Mouse (Mus musculus): Measurements from ENCODE around the gene Rreb1. TPM values are rescaled to one million over a fixed set of nuclear protein-coding genes. Genes with fewer than 3 reads are reported as not detected.

Gene Rreb1
- polyA plus RNA-seq, 1 experiment: 6.0 TPM

- Histone ChIP-seq H3K79me3 (ENCODE audit: low read depth) (peaks cover 84% of the 10 kb centered on the region), H3K79me2 (ENCODE audit: control insufficient read depth, insufficient read depth) (peaks cover 98% of the 10 kb centered on the region), H3K4me3 (ENCODE audit: insufficient read depth, poor library complexity, severe bottlenecking) (no peak overlapping the region), H3K36me3 (ENCODE audit: control insufficient read depth, insufficient read depth) (no peaks in the 10 kb centered on the region), H3ac (ENCODE audit: control insufficient read depth, insufficient read length, low read depth) (no peak overlapping the region), H3K27me3 (ENCODE audit: control insufficient read depth, insufficient read depth, insufficient read length) (no peaks in the 10 kb centered on the region)
- TF ChIP-seq MYOG (IDR thresholded peaks at IDR 0.05; ENCODE audit: control insufficient read depth, extremely low read depth, insufficient read length) (no peak), MYOD1 (IDR thresholded peaks at IDR 0.05; ENCODE audit: control insufficient read depth, insufficient read length, low read depth) (no peak), USF1 (IDR thresholded peaks at IDR 0.05; ENCODE audit: low read depth) (no peak), FOSL1 (IDR thresholded peaks at IDR 0.05; ENCODE audit: insufficient read depth, low read length, poor library complexity, severe bottlenecking) (no peak), CTCF (IDR thresholded peaks at IDR 0.05; ENCODE audit: control insufficient read depth, insufficient read depth, insufficient read length) (no peak), CEBPB (IDR thresholded peaks at IDR 0.05; ENCODE audit: low read depth) (no peak), MAX (IDR thresholded peaks at IDR 0.05) (no peak)
These were observed 67.4 kb downstream of the Rreb1 start for GRCm38 (mm10) chr13:37845641-37846040.

- peaks cover 98% of the 10 kb centered on the region for H3K79me2 ChIP-seq (ENCODE audit: control insufficient read depth, insufficient read depth)
- no peak for TF ChIP-seq CTCF (IDR thresholded peaks at IDR 0.05; ENCODE audit: control insufficient read depth, insufficient read depth, insufficient read length)
- no peak for TF ChIP-seq FOSL1 (IDR thresholded peaks at IDR 0.05; ENCODE audit: insufficient read depth, low read length, poor library complexity, severe bottlenecking)
- TF ChIP-seq USF1 (IDR thresholded peaks at IDR 0.05; ENCODE audit: low read depth): no peak
- TF ChIP-seq CEBPB (IDR thresholded peaks at IDR 0.05; ENCODE audit: low read depth): no peak
- no peak for TF ChIP-seq MYOD1 (IDR thresholded peaks at IDR 0.05; ENCODE audit: control insufficient read depth, insufficient read length, low read depth)
- TF ChIP-seq MAX (IDR thresholded peaks at IDR 0.05): no peak
- no peak for TF ChIP-seq MYOG (IDR thresholded peaks at IDR 0.05; ENCODE audit: control insufficient read depth, extremely low read depth, insufficient read length)
- H3K79me3 ChIP-seq (ENCODE audit: low read depth): peaks cover 82% of the 10 kb centered on the region
- H3K27me3 ChIP-seq (ENCODE audit: control insufficient read depth, insufficient read depth, insufficient read length): no peaks in the 10 kb centered on the region
- no peak overlapping the region for H3K4me3 ChIP-seq (ENCODE audit: insufficient read depth, poor library complexity, severe bottlenecking)
- H3ac ChIP-seq (ENCODE audit: control insufficient read depth, insufficient read length, low read depth): no peak overlapping the region
- H3K36me3 ChIP-seq (ENCODE audit: control insufficient read depth, insufficient read depth): no peaks in the 10 kb centered on the region
These were observed 68.3 kb downstream of the Rreb1 start for GRCm38 (mm10) chr13:37846507-37846906.

DNA sequence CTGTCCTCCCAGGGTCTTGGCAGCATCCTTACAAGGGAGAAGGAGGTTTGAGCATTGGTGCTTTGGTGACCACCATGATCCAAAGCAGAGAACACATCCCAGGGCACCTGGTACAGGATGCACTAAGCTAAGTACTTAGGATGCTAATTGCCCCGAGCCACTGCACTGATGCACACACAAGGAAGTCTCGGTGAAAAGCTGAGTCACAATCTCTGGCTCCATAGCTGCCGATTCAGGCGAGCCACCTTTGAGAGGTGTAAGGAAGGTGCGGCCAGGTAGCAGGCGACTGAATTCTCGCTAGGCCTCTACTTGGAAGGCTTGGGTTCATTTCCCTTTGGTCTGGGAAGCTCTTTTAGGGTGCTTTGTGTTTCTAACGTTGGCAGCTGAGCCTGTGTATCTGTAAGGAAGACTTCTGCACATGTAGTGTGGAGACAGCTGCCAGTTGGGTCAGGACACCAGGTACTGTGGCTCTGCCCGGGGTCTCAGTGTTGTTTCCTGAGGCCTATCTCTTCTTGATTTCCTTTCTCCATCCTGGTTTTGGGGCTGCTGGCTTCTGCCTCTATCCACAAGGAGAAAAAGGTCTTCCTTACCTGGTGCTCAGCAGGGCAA, 68.9 kb downstream of the Rreb1 start:
- H3K27me3 ChIP-seq (ENCODE audit: control insufficient read depth, insufficient read depth, insufficient read length): no peaks in the 10 kb centered on the region
- TF ChIP-seq CEBPB (IDR thresholded peaks at IDR 0.05; ENCODE audit: low read depth) (no peak), CTCF (IDR thresholded peaks at IDR 0.05; ENCODE audit: control insufficient read depth, insufficient read depth, insufficient read length) (no peak), MYOD1 (IDR thresholded peaks at IDR 0.05; ENCODE audit: control insufficient read depth, insufficient read length, low read depth) (no peak), MYOG (IDR thresholded peaks at IDR 0.05; ENCODE audit: control insufficient read depth, extremely low read depth, insufficient read length) (no peak), FOSL1 (IDR thresholded peaks at IDR 0.05; ENCODE audit: insufficient read depth, low read length, poor library complexity, severe bottlenecking) (no peak), USF1 (IDR thresholded peaks at IDR 0.05; ENCODE audit: low read depth) (no peak), MAX (IDR thresholded peaks at IDR 0.05) (no peak)

GRCm38 (mm10) chr13:37847601-37848358, 69.6 kb downstream of the Rreb1 start:
- no peaks in the 10 kb centered on the region for H3K36me3 ChIP-seq (ENCODE audit: control insufficient read depth, insufficient read depth)
- TF ChIP-seq FOSL1 (IDR thresholded peaks at IDR 0.05; ENCODE audit: insufficient read depth, low read length, poor library complexity, severe bottlenecking) (no peak), USF1 (IDR thresholded peaks at IDR 0.05; ENCODE audit: low read depth) (no peak), MYOG (IDR thresholded peaks at IDR 0.05; ENCODE audit: control insufficient read depth, extremely low read depth, insufficient read length) (no peak), CTCF (IDR thresholded peaks at IDR 0.05; ENCODE audit: control insufficient read depth, insufficient read depth, insufficient read length) (no peak), MYOD1 (IDR thresholded peaks at IDR 0.05; ENCODE audit: control insufficient read depth, insufficient read length, low read depth) (no peak), CEBPB (IDR thresholded peaks at IDR 0.05; ENCODE audit: low read depth) (no peak), MAX (IDR thresholded peaks at IDR 0.05) (no peak)
- peaks cover 98% of the 10 kb centered on the region for H3K79me2 ChIP-seq (ENCODE audit: control insufficient read depth, insufficient read depth)
- H3K27me3 ChIP-seq (ENCODE audit: control insufficient read depth, insufficient read depth, insufficient read length): no peaks in the 10 kb centered on the region
- H3ac ChIP-seq (ENCODE audit: control insufficient read depth, insufficient read length, low read depth): no peak overlapping the region
- H3K4me3 ChIP-seq (ENCODE audit: insufficient read depth, poor library complexity, severe bottlenecking): no peak overlapping the region
- peaks cover 77% of the 10 kb centered on the region for H3K79me3 ChIP-seq (ENCODE audit: low read depth)

More for the DNA sequence above, 68.9 kb downstream of the Rreb1 start:
- Histone ChIP-seq H3K79me3 (ENCODE audit: low read depth) (peaks cover 80% of the 10 kb centered on the region), H3K4me3 (ENCODE audit: insufficient read depth, poor library complexity, severe bottlenecking) (no peak overlapping the region), H3ac (ENCODE audit: control insufficient read depth, insufficient read length, low read depth) (no peak overlapping the region), H3K79me2 (ENCODE audit: control insufficient read depth, insufficient read depth) (peaks cover 98% of the 10 kb centered on the region), H3K36me3 (ENCODE audit: control insufficient read depth, insufficient read depth) (no peaks in the 10 kb centered on the region)

GRCm38 (mm10) chr13:37848438-37848837, 70.2 kb downstream of the Rreb1 start:
- H3K36me3 ChIP-seq (ENCODE audit: control insufficient read depth, insufficient read depth): no peaks in the 10 kb centered on the region
- H3K27me3 ChIP-seq (ENCODE audit: control insufficient read depth, insufficient read depth, insufficient read length): no peaks in the 10 kb centered on the region
- H3K79me3 ChIP-seq (ENCODE audit: low read depth): peaks cover 72% of the 10 kb centered on the region
- no peak overlapping the region for H3ac ChIP-seq (ENCODE audit: control insufficient read depth, insufficient read length, low read depth)
- TF ChIP-seq CEBPB (IDR thresholded peaks at IDR 0.05; ENCODE audit: low read depth) (no peak), USF1 (IDR thresholded peaks at IDR 0.05; ENCODE audit: low read depth) (no peak), MAX (IDR thresholded peaks at IDR 0.05) (no peak), MYOG (IDR thresholded peaks at IDR 0.05; ENCODE audit: control insufficient read depth, extremely low read depth, insufficient read length) (no peak), MYOD1 (IDR thresholded peaks at IDR 0.05; ENCODE audit: control insufficient read depth, insufficient read length, low read depth) (no peak), CTCF (IDR thresholded peaks at IDR 0.05; ENCODE audit: control insufficient read depth, insufficient read depth, insufficient read length) (no peak), FOSL1 (IDR thresholded peaks at IDR 0.05; ENCODE audit: insufficient read depth, low read length, poor library complexity, severe bottlenecking) (no peak)
- H3K4me3 ChIP-seq (ENCODE audit: insufficient read depth, poor library complexity, severe bottlenecking): no peak overlapping the region
- H3K79me2 ChIP-seq (ENCODE audit: control insufficient read depth, insufficient read depth): peaks cover 97% of the 10 kb centered on the region

Data from C2C12 (cell line).